Mouse (Mus musculus): ENCODE data around the gene Trit1.
"Not testable (repeated sequence)": the region's sequence is repeated elsewhere in the genome, so short reads cannot be mapped to it uniquely, and the experiment has no call there.

Gene Trit1

GRCm38 (mm10) chr4:123016451-123016957, at the start of gene Trit1:
TSS of gene Trit1 (plus strand) at chr4:123016597.
- DNase-seq = peak; percentile 96

GRCm38 (mm10) chr4:122968106-122968505, 48.3 kb upstream of the Trit1 start:
- no peak for DNase-seq

GRCm38 (mm10) chr4:122971191-122971590, 45.2 kb upstream of the Trit1 start:
- DNase-seq = no peak

GRCm38 (mm10) chr4:122971646-122972045, 44.8 kb upstream of the Trit1 start:
- DNase-seq = no peak

GRCm38 (mm10) chr4:122972056-122972455, 44.3 kb upstream of the Trit1 start:
- DNase-seq = no peak

GRCm38 (mm10) chr4:122974976-122975520, 41.3 kb upstream of the Trit1 start:
- DNase-seq = no peak

- DNase-seq = no peak
These were observed 39.5 kb upstream of the Trit1 start for GRCm38 (mm10) chr4:122976885-122977284.

GRCm38 (mm10) chr4:122978850-122979249, 37.5 kb upstream of the Trit1 start:
- no peak for DNase-seq

GRCm38 (mm10) chr4:122979826-122980225, 36.6 kb upstream of the Trit1 start:
- DNase-seq = no peak

GRCm38 (mm10) chr4:122980684-122981083, 35.7 kb upstream of the Trit1 start:
- no peak for DNase-seq

- no peak for DNase-seq
These were observed 35.2 kb upstream of the Trit1 start for GRCm38 (mm10) chr4:122981238-122981637.

GRCm38 (mm10) chr4:122981930-122982329, 34.5 kb upstream of the Trit1 start:
- DNase-seq = no peak

- no peak for DNase-seq
These were observed 33.9 kb upstream of the Trit1 start for GRCm38 (mm10) chr4:122982537-122982936.

GRCm38 (mm10) chr4:122983486-122984261, 32.7 kb upstream of the Trit1 start:
- DNase-seq = no peak

- DNase-seq = peak; percentile 84
These were observed 31.3 kb upstream of the Trit1 start for GRCm38 (mm10) chr4:122985110-122985509.

GRCm38 (mm10) chr4:122987421-122987820, 29.0 kb upstream of the Trit1 start:
- no peak for DNase-seq

- not testable (repeated sequence) for DNase-seq
These were observed 28.4 kb upstream of the Trit1 start for GRCm38 (mm10) chr4:122988004-122988403.

GRCm38 (mm10) chr4:122991177-122991576, 25.2 kb upstream of the Trit1 start:
- no peak for DNase-seq

- no peak for DNase-seq
These were observed 24.1 kb upstream of the Trit1 start for GRCm38 (mm10) chr4:122992276-122992675.

GRCm38 (mm10) chr4:122995404-122996220, 20.8 kb upstream of the Trit1 start, which contains the start of gene Mycl:
TSS of gene Mycl (plus strand) at chr4:122995652.
- peak; percentile 93 for DNase-seq

- no peak for DNase-seq
These were observed 20.2 kb upstream of the Trit1 start for GRCm38 (mm10) chr4:122996221-122996617.

- peak; percentile 34 for DNase-seq
These were observed 19.6 kb upstream of the Trit1 start for GRCm38 (mm10) chr4:122996618-122997381.

Data from lung, postnatal 36 days (tissue).